Mouse (Mus musculus) forebrain, embryonic 13.5 days (tissue): ENCODE measurements around the gene Ifnab. TPM values are rescaled to one million over a fixed set of nuclear protein-coding genes. Genes with fewer than 3 reads are reported as not detected.

ENCODE experiments used
- ATAC-seq: fragments of 200-750 bp; cut with Nextera tagmentation; 2 replicates; pipeline ENCODE4 v1.8.0; 2017
- H3K27ac ChIP-seq: fragments of 300-500 bp; sonication (generic); 2 replicates; pipeline ENCODE4 v1.5.1; 2015; ENCODE audit warnings: inconsistent platforms, mild to moderate bottlenecking, moderate library complexity
- H3K27me3 ChIP-seq: fragments of 300-500 bp; sonication (generic); 2 replicates; pipeline ENCODE4 v1.6.1; 2015; ENCODE audit warnings: mild to moderate bottlenecking, inconsistent platforms
- H3K36me3 ChIP-seq: fragments of 300-500 bp; sonication (generic); 2 replicates; pipeline ENCODE4 v1.6.1; 2015; ENCODE audit warnings: mild to moderate bottlenecking, inconsistent platforms; ENCODE audit not compliant: poor library complexity, severe bottlenecking
- H3K4me1 ChIP-seq: fragments of 300-500 bp; sonication (generic); 2 replicates; pipeline ENCODE4 v1.6.1; 2015; ENCODE audit warnings: inconsistent platforms
- H3K4me2 ChIP-seq: fragments of 300-500 bp; sonication (generic); 2 replicates; pipeline ENCODE4 v1.6.1; 2015; ENCODE audit warnings: inconsistent platforms, mild to moderate bottlenecking, moderate library complexity
- H3K4me3 ChIP-seq: fragments of 300-500 bp; sonication (generic); 2 replicates; pipeline ENCODE4 v1.5.1; 2015; ENCODE audit warnings: mild to moderate bottlenecking, inconsistent platforms
- H3K9ac ChIP-seq: fragments of 300-500 bp; sonication (generic); 2 replicates; pipeline ENCODE4 v1.6.1; 2015; ENCODE audit warnings: mild to moderate bottlenecking, inconsistent platforms
- H3K9me3 ChIP-seq: fragments of 300-500 bp; sonication (generic); replicated peaks from 2 replicates; pipeline ENCODE4 v1.6.1; 2016; ENCODE audit warnings: inconsistent platforms
- WGBS: fragments of 180-500 bp; shearing (Covaris S2); methylation state at CpG from one replicate; pipeline ENCODE4 v1.1.7; 2015; 5-methylcytosine and 5-hydroxymethylcytosine counted together
- polyA plus RNA-seq: library from polyadenylated mRNA; unstranded; fragments of >200 nt; fragmentation: Nextera tagmentation; extraction: Ambion mirVana; gene quantifications from 2 replicates; pipeline ENCODE4 v1.2.1, GENCODE M21; 2015

Gene Ifnab
- polyA plus RNA-seq, 1 experiment from 2014 or later, result not detected

- no peaks in the 10 kb centered on the region for H3K4me1 ChIP-seq
- H3K4me3 ChIP-seq, result no peak within 1 kb of the TSS
- H3K27me3 ChIP-seq, result no peaks in the 10 kb centered on the region
- ATAC-seq, result no peak
- H3K9me3 ChIP-seq, result no peaks in the 10 kb centered on the region; the same call in 1 of the 2 replicates
- H3K4me2 ChIP-seq, result no peak within 1 kb of the TSS
- no peak within 1 kb of the TSS for H3K9ac ChIP-seq
- WGBS, result 55% methylated on average over 2 of the region's 2 CpGs
- H3K27ac ChIP-seq, result no peak within 1 kb of the TSS
- H3K36me3 ChIP-seq, result no peaks in the 10 kb centered on the region
Measured at GRCm38 (mm10) chr4:88644359-88644758, 46.8 kb downstream of the Ifnab start, which contains the start of gene Ifna13. TSS of gene Ifna13 (minus strand) at chr4:88644459.

- WGBS, result 28% methylated on average over 2 of the region's 2 CpGs
- 0 out of 2 replicates have a peak, but pooled peaks have one; percentile 20 for ATAC-seq
- H3K36me3 ChIP-seq, result no peaks in the 10 kb centered on the region
- no peak overlapping the region for H3K4me2 ChIP-seq
- no peak overlapping the region for H3K4me3 ChIP-seq
- no peaks in the 10 kb centered on the region for H3K27me3 ChIP-seq
- H3K9me3 ChIP-seq, result no peaks in the 10 kb centered on the region; the same call in 1 of the 2 replicates
- no peaks in the 10 kb centered on the region for H3K4me1 ChIP-seq
- H3K27ac ChIP-seq, result no peak overlapping the region
- H3K9ac ChIP-seq, result no peak overlapping the region
Measured at GRCm38 (mm10) chr4:88642526-88642925, 48.6 kb downstream of the Ifnab start.

DNA sequence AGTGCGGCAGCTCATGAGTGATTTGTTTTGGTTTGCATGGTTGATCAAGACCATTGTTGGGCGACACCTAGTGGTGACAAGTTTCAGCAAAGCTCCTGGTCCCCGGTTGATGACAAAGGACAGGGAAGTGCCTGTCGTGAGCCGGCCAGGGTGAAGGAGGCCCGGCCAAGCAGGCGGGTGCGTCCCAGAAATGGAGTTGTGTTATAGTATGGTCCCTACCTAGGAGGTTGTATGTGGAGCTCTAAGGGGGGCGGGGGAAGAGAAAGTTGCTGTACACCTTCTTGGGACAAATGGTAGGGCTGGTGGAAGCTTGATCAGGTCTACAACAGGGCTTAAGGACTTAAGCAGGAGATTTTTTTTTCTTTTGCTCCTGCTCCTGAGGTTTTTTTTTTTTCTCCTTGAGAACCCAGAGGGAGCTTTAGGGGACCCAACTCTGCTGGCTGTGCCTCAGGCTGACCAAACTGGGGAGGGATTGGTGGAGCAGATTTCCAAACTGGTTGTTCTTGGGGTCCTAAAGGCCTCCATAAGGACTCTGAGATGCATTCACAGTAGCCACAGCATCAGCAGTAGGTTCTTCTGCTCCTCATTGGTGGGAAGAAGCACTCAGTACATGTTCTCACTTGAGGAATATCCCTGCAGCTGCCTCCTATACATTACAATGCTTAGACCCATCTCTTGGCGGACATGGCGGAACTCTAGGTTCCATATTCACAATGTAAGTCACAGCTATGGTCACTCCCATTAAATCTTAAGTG lies 49.9 kb downstream of the Ifnab start:
- H3K36me3 ChIP-seq, result no peaks in the 10 kb centered on the region
- no peak overlapping the region for H3K27ac ChIP-seq
- WGBS, result 14% methylated on average over 11 of the region's 11 CpGs
- no peaks in the 10 kb centered on the region for H3K27me3 ChIP-seq
- no peaks in the 10 kb centered on the region; the same call in 1 of the 2 replicates for H3K9me3 ChIP-seq
- H3K4me1 ChIP-seq, result no peaks in the 10 kb centered on the region
- H3K4me2 ChIP-seq, result peak overlapping the region; percentile 49
- peak; percentile 97 for ATAC-seq
- no peak overlapping the region for H3K9ac ChIP-seq
- H3K4me3 ChIP-seq, result 0 out of 2 replicates have a peak overlapping the region, but pooled peaks have one; percentile 27

DNA sequence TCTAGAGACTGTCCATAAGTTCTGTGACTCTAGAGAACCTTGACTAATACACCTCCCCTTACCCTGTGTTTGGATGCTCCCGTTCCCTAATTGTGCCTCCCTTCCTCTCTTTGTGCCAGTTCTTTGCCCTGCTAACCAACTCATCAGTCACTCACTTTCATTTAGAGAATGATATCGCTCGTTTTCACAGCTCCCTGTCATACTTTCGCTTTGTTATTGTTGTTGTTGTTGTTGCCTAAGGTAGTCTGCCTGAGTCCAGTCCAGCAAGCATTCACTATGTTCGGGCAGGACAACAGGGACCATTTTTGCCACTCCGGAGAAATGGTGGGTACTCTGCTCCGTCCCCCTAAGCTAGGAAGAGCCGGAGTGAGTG lies 50.5 kb downstream of the Ifnab start:
- Histone ChIP-seq H3K27me3 (no peaks in the 10 kb centered on the region), H3K4me3 (0 out of 2 replicates have a peak overlapping the region, but pooled peaks have one; percentile 27), H3K9me3 (no peaks in the 10 kb centered on the region; the same call in 1 of the 2 replicates), H3K4me1 (no peaks in the 10 kb centered on the region), H3K27ac (no peak overlapping the region), H3K36me3 (no peaks in the 10 kb centered on the region), H3K4me2 (peak overlapping the region; percentile 49), H3K9ac (no peak overlapping the region)
- ATAC-seq, result no peak
- 66% methylated on average over 8 of the region's 8 CpGs for WGBS

Other genes starting within 250 kb of the Ifnab start
- not detected in 2 replicates for gene Ifnb1, start 168.6 kb downstream of the Ifnab start, polyA plus RNA-seq
- gene Ifna15, start 133.1 kb downstream of the Ifnab start, polyA plus RNA-seq, result not detected in 2 replicates
- gene Ifna14, start 119.6 kb downstream of the Ifnab start, polyA plus RNA-seq, result not detected in 2 replicates
- not detected in 2 replicates for gene Ifna9, start 99.0 kb downstream of the Ifnab start, polyA plus RNA-seq
- not detected in 2 replicates for gene Ifna12, start 88.0 kb downstream of the Ifnab start, polyA plus RNA-seq
- gene C87499, start 56.9 kb downstream of the Ifnab start, polyA plus RNA-seq, result not detected in 2 replicates
- not detected in 2 replicates for gene Ifna13, start 46.9 kb downstream of the Ifnab start, polyA plus RNA-seq
- gene Ifna16, start 14.4 kb downstream of the Ifnab start, polyA plus RNA-seq, result not detected in 2 replicates
- gene Ifna2, start 7.4 kb downstream of the Ifnab start, polyA plus RNA-seq, result not detected in 2 replicates
- gene Gm26566, start 30.4 kb upstream of the Ifnab start, polyA plus RNA-seq, result 1.1 and 2.1 TPM in 2 replicates
- gene Klhl9, start 31.1 kb upstream of the Ifnab start, polyA plus RNA-seq, result 120 and 125 TPM in 2 replicates
- gene Gm13271, start 63.5 kb upstream of the Ifnab start, polyA plus RNA-seq, result not detected in 2 replicates
- 0.17 TPM in 1 of 2 replicates, not detected in the other for gene Gm13283, start 68.8 kb upstream of the Ifnab start, polyA plus RNA-seq
- gene Gm13290, start 82.5 kb upstream of the Ifnab start, polyA plus RNA-seq, result not detected in 2 replicates
- not detected in 2 replicates for gene Gm13289, start 85.6 kb upstream of the Ifnab start, polyA plus RNA-seq
- not detected in 2 replicates for gene Gm13272, start 88.5 kb upstream of the Ifnab start, polyA plus RNA-seq
- gene Ifnz, start 90.8 kb upstream of the Ifnab start, polyA plus RNA-seq, result 0.18 TPM in 1 of 2 replicates, not detected in the other
- not detected in 2 replicates for gene Gm13276, start 94.3 kb upstream of the Ifnab start, polyA plus RNA-seq
- gene Gm13277, start 97.3 kb upstream of the Ifnab start, polyA plus RNA-seq, result not detected in 2 replicates
- gene Gm13278, start 100.2 kb upstream of the Ifnab start, polyA plus RNA-seq, result not detected in 2 replicates
- not detected in 2 replicates for gene Gm13275, start 103.1 kb upstream of the Ifnab start, polyA plus RNA-seq
- not detected in 2 replicates for gene Gm13279, start 106.0 kb upstream of the Ifnab start, polyA plus RNA-seq
- gene Gm13285, start 108.3 kb upstream of the Ifnab start, polyA plus RNA-seq, result 0.43 TPM in 1 of 2 replicates, not detected in the other
- gene Gm13287, start 111.9 kb upstream of the Ifnab start, polyA plus RNA-seq, result not detected in 2 replicates
- not detected in 2 replicates for gene Gm13288, start 114.2 kb upstream of the Ifnab start, polyA plus RNA-seq
- not detected in 2 replicates for gene Ifna7, start 124.9 kb upstream of the Ifnab start, polyA plus RNA-seq
- gene Ifna11, start 128.6 kb upstream of the Ifnab start, polyA plus RNA-seq, result not detected in 2 replicates
- not detected in 2 replicates for gene Ifna6, start 136.1 kb upstream of the Ifnab start, polyA plus RNA-seq
- gene Ifna5, start 144.2 kb upstream of the Ifnab start, polyA plus RNA-seq, result not detected in 2 replicates
- not detected in 2 replicates for gene Ifna4, start 150.5 kb upstream of the Ifnab start, polyA plus RNA-seq
- gene Ifna1, start 158.7 kb upstream of the Ifnab start, polyA plus RNA-seq, result not detected in 2 replicates
- not detected in 2 replicates for gene Ifne, start 188.8 kb upstream of the Ifnab start, polyA plus RNA-seq